Mouse (Mus musculus) forebrain, embryonic 13.5 days (tissue): ENCODE data around the gene Tnrc6c. TPM values are rescaled to one million over a fixed set of nuclear protein-coding genes. Genes with fewer than 3 reads are reported as not detected.
"Not testable (repeated sequence)": the region's sequence is repeated elsewhere in the genome, so short reads cannot be mapped to it uniquely, and the experiment has no call there.

Source experiments
- ATAC-seq: fragments of 200-750 bp; cut with Nextera tagmentation; 2 replicates; pipeline ENCODE4 v1.8.0; 2017
- H3K27ac ChIP-seq: fragments of 300-500 bp; sonication (generic); 2 replicates; pipeline ENCODE4 v1.5.1; 2015; ENCODE audit warnings: inconsistent platforms, mild to moderate bottlenecking, moderate library complexity
- H3K27me3 ChIP-seq: fragments of 300-500 bp; sonication (generic); 2 replicates; pipeline ENCODE4 v1.6.1; 2015; ENCODE audit warnings: mild to moderate bottlenecking, inconsistent platforms
- H3K36me3 ChIP-seq: fragments of 300-500 bp; sonication (generic); 2 replicates; pipeline ENCODE4 v1.6.1; 2015; ENCODE audit warnings: mild to moderate bottlenecking, inconsistent platforms; ENCODE audit not compliant: poor library complexity, severe bottlenecking
- H3K4me1 ChIP-seq: fragments of 300-500 bp; sonication (generic); 2 replicates; pipeline ENCODE4 v1.6.1; 2015; ENCODE audit warnings: inconsistent platforms
- H3K4me2 ChIP-seq: fragments of 300-500 bp; sonication (generic); 2 replicates; pipeline ENCODE4 v1.6.1; 2015; ENCODE audit warnings: inconsistent platforms, mild to moderate bottlenecking, moderate library complexity
- H3K4me3 ChIP-seq: fragments of 300-500 bp; sonication (generic); 2 replicates; pipeline ENCODE4 v1.5.1; 2015; ENCODE audit warnings: mild to moderate bottlenecking, inconsistent platforms
- H3K9ac ChIP-seq: fragments of 300-500 bp; sonication (generic); 2 replicates; pipeline ENCODE4 v1.6.1; 2015; ENCODE audit warnings: mild to moderate bottlenecking, inconsistent platforms
- H3K9me3 ChIP-seq: fragments of 300-500 bp; sonication (generic); replicated peaks from 2 replicates; pipeline ENCODE4 v1.6.1; 2016; ENCODE audit warnings: inconsistent platforms
- WGBS: fragments of 180-500 bp; shearing (Covaris S2); methylation state at CpG from one replicate; pipeline ENCODE4 v1.1.7; 2015; 5-methylcytosine and 5-hydroxymethylcytosine counted together
- polyA plus RNA-seq: library from polyadenylated mRNA; unstranded; fragments of >200 nt; fragmentation: Nextera tagmentation; extraction: Ambion mirVana; gene quantifications from 2 replicates; pipeline ENCODE4 v1.2.1, GENCODE M21; 2015

Tnrc6c gene
- polyA plus RNA-seq, 1 experiment from 2014 or later: 23.7 TPM

GRCm38 (mm10) chr11:117778851-117779433 lies 124.9 kb downstream of the Tnrc6c start:
- H3K4me3 ChIP-seq: no peak overlapping the region
- WGBS: 78% methylated on average over 12 of the region's 12 CpGs
- H3K9ac ChIP-seq: no peak overlapping the region
- no peak for ATAC-seq
- H3K9me3 ChIP-seq: no peaks in the 10 kb centered on the region
- H3K4me2 ChIP-seq: peak overlapping the region; percentile 55; the same call in 1 of the 2 replicates
- peaks cover 53% of the 10 kb centered on the region for H3K27me3 ChIP-seq
- peaks cover 27% of the 10 kb centered on the region for H3K4me1 ChIP-seq
- no peak overlapping the region for H3K27ac ChIP-seq
- no peaks in the 10 kb centered on the region for H3K36me3 ChIP-seq

DNA sequence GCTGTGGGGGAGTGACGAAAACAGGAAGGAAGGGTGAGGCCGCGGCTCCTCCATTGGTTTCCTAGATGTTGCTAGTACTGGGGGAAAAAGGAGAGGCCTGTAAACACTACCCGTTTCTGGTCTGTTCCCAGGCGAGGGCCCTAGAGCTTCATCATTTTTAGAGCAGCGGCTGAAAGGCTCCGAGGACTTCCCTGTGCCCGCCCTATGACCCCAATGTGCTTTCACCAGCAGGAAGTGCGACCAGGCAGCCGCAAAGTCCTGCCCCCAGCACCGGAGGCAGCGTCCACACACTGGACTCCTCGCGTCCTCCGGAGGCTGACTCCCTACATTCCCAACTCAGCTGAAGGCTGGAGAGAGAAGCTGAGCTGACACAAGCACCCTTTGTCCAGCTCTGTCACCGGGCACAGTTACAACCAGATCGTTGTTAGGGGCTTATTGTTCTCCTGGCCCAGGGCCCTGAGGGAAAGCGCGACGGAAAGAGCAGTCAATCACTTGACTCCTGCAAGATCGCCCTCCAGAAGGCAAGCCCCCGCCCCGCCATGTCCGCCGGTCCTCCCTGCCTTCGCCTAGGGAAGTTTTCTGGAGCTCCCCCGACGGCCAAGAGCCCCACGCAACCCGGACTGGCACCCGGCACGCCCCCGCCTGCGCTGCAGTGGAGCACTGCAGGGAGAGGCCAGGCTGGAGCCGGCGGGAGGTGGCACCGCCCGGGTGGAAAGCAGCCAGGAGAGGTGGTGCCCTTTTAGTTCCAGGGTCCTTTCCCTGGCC lies 125.5 kb downstream of the Tnrc6c start:
- Histone ChIP-seq H3K4me1 (peaks cover 27% of the 10 kb centered on the region), H3K4me2 (peak overlapping the region; percentile 55), H3K9ac (peak overlapping the region; percentile 6), H3K27me3 (peaks cover 60% of the 10 kb centered on the region), H3K36me3 (no peaks in the 10 kb centered on the region), H3K9me3 (no peaks in the 10 kb centered on the region), H3K4me3 (peak overlapping the region; percentile 24), H3K27ac (no peak overlapping the region; the same call in 1 of the 2 replicates)
- peak; percentile 33; the same call in 1 of the 2 replicates for ATAC-seq
- WGBS: 5% methylated on average over 38 of the region's 38 CpGs

- Histone ChIP-seq H3K27me3 (peaks cover 64% of the 10 kb centered on the region), H3K4me2 (peak overlapping the region; percentile 55), H3K9me3 (no peaks in the 10 kb centered on the region), H3K4me1 (peaks cover 27% of the 10 kb centered on the region), H3K27ac (no peak overlapping the region; the same call in 1 of the 2 replicates), H3K36me3 (no peaks in the 10 kb centered on the region), H3K4me3 (peak overlapping the region; percentile 24), H3K9ac (peak overlapping the region; percentile 6)
- WGBS: 3% methylated on average over 17 of the region's 17 CpGs
- no peak for ATAC-seq
Observed at GRCm38 (mm10) chr11:117780199-117780515, 126.1 kb downstream of the Tnrc6c start.

- H3K9me3 ChIP-seq: no peaks in the 10 kb centered on the region
- peak overlapping the region; percentile 24 for H3K4me3 ChIP-seq
- no peak overlapping the region for H3K9ac ChIP-seq
- H3K36me3 ChIP-seq: no peaks in the 10 kb centered on the region
- no peak for ATAC-seq
- H3K4me1 ChIP-seq: peaks cover 27% of the 10 kb centered on the region
- peak overlapping the region; percentile 55 for H3K4me2 ChIP-seq
- 1% methylated on average over 19 of the region's 19 CpGs for WGBS
- H3K27me3 ChIP-seq: peaks cover 64% of the 10 kb centered on the region
- no peak overlapping the region for H3K27ac ChIP-seq
Observed at GRCm38 (mm10) chr11:117780582-117781111, 126.6 kb downstream of the Tnrc6c start.

DNA sequence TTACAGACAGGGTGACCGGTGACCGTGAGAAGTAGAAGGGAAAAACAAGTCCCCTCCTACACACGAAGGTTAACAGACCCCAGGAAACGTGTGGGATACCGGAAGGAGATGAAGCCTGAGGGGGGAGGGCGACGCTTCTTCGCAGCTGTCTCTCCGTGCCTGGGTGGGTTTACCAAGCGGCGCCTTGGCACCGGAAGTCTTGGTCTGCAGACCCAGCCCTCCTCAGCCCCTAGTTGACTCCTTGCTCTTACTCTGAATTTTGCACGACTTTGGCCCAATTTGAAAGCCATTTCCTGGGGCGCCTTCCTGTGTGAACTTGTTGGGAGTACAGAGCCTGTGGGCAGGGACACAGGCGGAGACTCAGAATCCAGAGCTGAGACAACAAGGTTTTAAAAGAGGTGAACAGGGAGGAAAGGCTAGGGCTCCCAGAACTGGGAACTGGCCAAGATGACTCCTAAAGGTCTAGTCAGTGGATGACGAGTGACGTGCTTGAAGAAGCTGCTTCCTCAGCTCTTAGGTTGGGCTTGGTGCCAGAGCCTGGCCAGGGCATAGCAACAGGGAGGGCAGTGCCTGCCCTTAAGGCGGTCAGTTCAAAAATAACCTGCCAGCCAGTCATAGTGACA lies 127.2 kb downstream of the Tnrc6c start:
- Histone ChIP-seq H3K9me3 (no peaks in the 10 kb centered on the region), H3K4me1 (peaks cover 27% of the 10 kb centered on the region), H3K27me3 (peaks cover 64% of the 10 kb centered on the region), H3K4me3 (no peak overlapping the region), H3K36me3 (no peaks in the 10 kb centered on the region), H3K9ac (no peak overlapping the region), H3K4me2 (peak overlapping the region; percentile 55), H3K27ac (no peak overlapping the region)
- no peak for ATAC-seq
- WGBS: 23% methylated on average over 18 of the region's 18 CpGs

GRCm38 (mm10) chr11:117781993-117782704 lies 128.1 kb downstream of the Tnrc6c start, which contains the start of the genes Tmc8 and Tmc6:
TSS of gene Tmc8 (plus strand) at chr11:117782076.
TSS of gene Tmc6 (minus strand) at chr11:117782198.
- Histone ChIP-seq H3K4me3 (peak within 1 kb of the TSS; percentile 30), H3K4me1 (peaks cover 27% of the 10 kb centered on the region), H3K9me3 (no peaks in the 10 kb centered on the region), H3K4me2 (peak within 1 kb of the TSS; percentile 60), H3K27ac (no peak within 1 kb of the TSS), H3K9ac (peak within 1 kb of the TSS; percentile 45), H3K36me3 (no peaks in the 10 kb centered on the region), H3K27me3 (peaks cover 64% of the 10 kb centered on the region)
- ATAC-seq: no peak
- 40% methylated on average over 24 of the region's 24 CpGs for WGBS

DNA sequence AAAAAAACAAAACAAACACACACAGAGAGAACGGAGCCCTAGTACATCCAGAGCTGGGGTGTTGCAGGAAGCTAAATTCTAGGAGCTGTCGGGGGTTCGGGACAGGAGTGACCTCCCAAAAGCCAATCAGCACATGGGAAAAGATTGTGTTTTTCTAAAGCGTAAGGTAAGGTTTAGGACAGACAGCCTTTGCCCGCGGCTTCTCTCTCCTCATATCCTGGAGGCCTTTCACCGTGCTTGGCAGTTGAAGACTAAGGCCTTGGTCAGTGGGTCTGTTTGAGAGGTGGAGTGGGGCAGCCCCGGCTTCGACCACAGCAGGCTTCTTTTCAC lies 128.6 kb downstream of the Tnrc6c start:
- H3K36me3 ChIP-seq: no peaks in the 10 kb centered on the region
- peak overlapping the region; percentile 30 for H3K4me3 ChIP-seq
- ATAC-seq: no peak
- WGBS: 50% methylated on average over 9 of the region's 9 CpGs
- H3K9ac ChIP-seq: peak overlapping the region; percentile 45
- no peak overlapping the region for H3K27ac ChIP-seq
- peaks cover 64% of the 10 kb centered on the region for H3K27me3 ChIP-seq
- peak overlapping the region; percentile 60 for H3K4me2 ChIP-seq
- H3K9me3 ChIP-seq: no peaks in the 10 kb centered on the region
- peaks cover 27% of the 10 kb centered on the region for H3K4me1 ChIP-seq

- H3K9me3 ChIP-seq: no peaks in the 10 kb centered on the region
- no peaks in the 10 kb centered on the region for H3K36me3 ChIP-seq
- peak overlapping the region; percentile 30 for H3K4me3 ChIP-seq
- peak overlapping the region; percentile 45 for H3K9ac ChIP-seq
- ATAC-seq: peak; percentile 44
- H3K4me1 ChIP-seq: peaks cover 27% of the 10 kb centered on the region
- H3K27ac ChIP-seq: no peak overlapping the region
- H3K4me2 ChIP-seq: peak overlapping the region; percentile 60
- WGBS: 4% methylated on average over 31 of the region's 31 CpGs
- peaks cover 64% of the 10 kb centered on the region for H3K27me3 ChIP-seq
Observed at GRCm38 (mm10) chr11:117783089-117783488, 129.0 kb downstream of the Tnrc6c start.

DNA sequence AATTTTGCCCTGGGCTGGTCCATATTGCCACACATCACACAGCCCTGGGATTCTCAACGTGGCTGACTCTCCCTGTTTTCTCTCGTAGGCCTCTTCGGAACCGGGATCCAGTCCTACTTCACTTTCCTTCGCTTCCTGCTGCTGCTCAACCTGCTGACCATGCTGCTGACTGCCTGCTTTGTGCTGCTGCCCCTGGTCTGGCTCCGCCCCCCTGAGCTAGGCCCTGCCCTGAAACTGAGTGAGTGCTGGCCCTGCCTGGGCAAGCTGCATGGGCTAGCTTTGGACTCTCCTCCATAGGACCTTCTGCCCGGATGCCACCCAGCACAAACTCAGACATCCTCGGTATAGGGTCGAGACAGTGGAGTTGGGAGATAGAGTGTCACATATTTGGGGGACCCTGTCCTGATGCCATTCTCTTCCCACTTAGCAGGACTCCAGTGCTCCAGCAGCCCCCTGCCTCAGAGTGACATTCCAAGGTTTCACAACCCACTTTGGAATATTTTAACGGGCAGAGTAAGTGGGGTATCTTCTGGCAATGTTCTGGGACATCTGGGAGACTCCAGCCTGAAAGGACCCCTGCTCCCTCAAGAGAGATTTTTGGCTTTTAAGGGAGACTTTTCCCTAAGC lies 129.7 kb downstream of the Tnrc6c start:
- Histone ChIP-seq H3K27me3 (peaks cover 59% of the 10 kb centered on the region), H3K4me3 (peak overlapping the region; percentile 30)
- 37% methylated on average over 10 of the region's 10 CpGs for WGBS

DNA sequence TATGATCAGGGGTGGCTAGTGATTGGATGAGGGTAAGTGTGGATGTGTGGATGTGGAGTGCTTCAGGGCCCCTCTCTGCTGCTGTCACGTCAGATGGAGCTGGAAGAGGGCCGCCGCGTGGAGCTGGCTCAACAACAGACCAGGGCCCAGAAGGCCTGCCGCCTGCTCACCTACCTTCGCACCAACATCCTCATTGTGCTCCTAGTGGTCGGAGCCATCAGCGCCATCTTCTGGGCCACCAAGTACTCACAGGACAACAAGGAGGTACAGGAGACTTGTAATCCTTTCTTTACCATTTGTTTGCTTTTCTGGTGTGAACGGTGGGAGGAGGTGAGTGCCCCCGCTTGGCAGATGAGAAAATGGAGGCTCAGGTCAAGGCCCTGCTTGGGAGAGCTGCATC lies 132.2 kb downstream of the Tnrc6c start:
- H3K4me3 ChIP-seq: no peak overlapping the region
- peaks cover 14% of the 10 kb centered on the region for H3K4me1 ChIP-seq
- no peaks in the 10 kb centered on the region for H3K9me3 ChIP-seq
- peaks cover 44% of the 10 kb centered on the region for H3K27me3 ChIP-seq
- no peak overlapping the region for H3K4me2 ChIP-seq
- ATAC-seq: no peak
- no peak overlapping the region for H3K9ac ChIP-seq
- no peak overlapping the region for H3K27ac ChIP-seq
- 8% methylated on average over 10 of the region's 10 CpGs for WGBS
- H3K36me3 ChIP-seq: no peaks in the 10 kb centered on the region

More for the DNA sequence above, 129.7 kb downstream of the Tnrc6c start:
- Histone ChIP-seq H3K4me2 (peak overlapping the region; percentile 60), H3K27ac (no peak overlapping the region), H3K9ac (no peak overlapping the region), H3K9me3 (no peaks in the 10 kb centered on the region), H3K4me1 (peaks cover 27% of the 10 kb centered on the region), H3K36me3 (no peaks in the 10 kb centered on the region)
- ATAC-seq: peak; percentile 13; the same call in 1 of the 2 replicates

- not testable (repeated sequence) for H3K9ac ChIP-seq, H3K4me1 ChIP-seq, H3K9me3 ChIP-seq, H3K4me3 ChIP-seq, H3K4me2 ChIP-seq, H3K27ac ChIP-seq, ATAC-seq, H3K36me3 ChIP-seq
- 82% methylated on average over 7 of the region's 7 CpGs for WGBS
- peaks cover 37% of the 10 kb centered on the region for H3K27me3 ChIP-seq
Observed at GRCm38 (mm10) chr11:117788481-117788880, 134.4 kb downstream of the Tnrc6c start.
